Mouse (Mus musculus) hindbrain, postnatal 0 days (tissue): ENCODE measurements around the gene Trim62. TPM values are rescaled to one million over a fixed set of nuclear protein-coding genes. Genes with fewer than 3 reads are reported as not detected.

Experiments used
- ATAC-seq: fragments of 200-750 bp; cut with Nextera tagmentation; 2 replicates; pipeline ENCODE4 v1.8.0; 2017; ENCODE audit warnings: mild to moderate bottlenecking, moderate TSS enrichment, moderate library complexity
- DNase-seq: peaks from one replicate; pipeline ENCODE4 v3.0.0-alpha.2; 2015; ENCODE audit warnings: low spot score
- H3K27ac ChIP-seq: fragments of 300-500 bp; sonication (generic); 2 replicates; pipeline ENCODE4 v1.5.1; 2014; ENCODE audit warnings: mild to moderate bottlenecking
- H3K27me3 ChIP-seq: fragments of 300-500 bp; sonication (generic); 2 replicates; pipeline ENCODE4 v1.6.1; 2014; ENCODE audit warnings: low read length, mixed read lengths; ENCODE audit not compliant: insufficient read depth
- H3K36me3 ChIP-seq: fragments of 300-500 bp; sonication (generic); 2 replicates; pipeline ENCODE4 v1.6.1; 2014; ENCODE audit warnings: low read length, mixed read lengths; ENCODE audit not compliant: insufficient read depth
- H3K4me1 ChIP-seq: fragments of 300-500 bp; sonication (generic); 2 replicates; pipeline ENCODE4 v1.6.1; 2014; ENCODE audit warnings: antibody characterized with exemption, low read length, mixed read lengths; ENCODE audit not compliant: insufficient read depth
- H3K4me2 ChIP-seq: fragments of 300-500 bp; sonication (generic); 2 replicates; pipeline ENCODE4 v1.6.1; 2014; ENCODE audit warnings: low read depth, mild to moderate bottlenecking, low read length, moderate library complexity, mixed read lengths
- H3K4me3 ChIP-seq: fragments of 300-500 bp; sonication (generic); 2 replicates; pipeline ENCODE4 v1.5.1; 2014; ENCODE audit warnings: low read length
- H3K9ac ChIP-seq: fragments of 300-500 bp; sonication (generic); replicated peaks from 2 replicates; pipeline ENCODE4 v1.6.1; 2014; ENCODE audit warnings: mild to moderate bottlenecking, low read length, moderate library complexity, mixed read lengths
- H3K9me3 ChIP-seq: fragments of 300-500 bp; sonication (generic); 2 replicates; pipeline ENCODE4 v1.6.1; 2016; ENCODE audit warnings: low read length, mixed read lengths
- CTCF ChIP-seq: IDR thresholded peaks from 2 replicates; pipeline ENCODE4 v1.5.1; 2016; ENCODE audit warnings: antibody characterized with exemption, control low read depth, low read depth
- WGBS: fragments of 180-500 bp; shearing (Covaris S2); extraction: QIAGEN DNeasy Blood & Tissue Kit; methylation state at CpG from one replicate; pipeline ENCODE4 v1.1.7; 2014; 5-methylcytosine and 5-hydroxymethylcytosine counted together
- polyA plus RNA-seq: library from polyadenylated mRNA; unstranded; fragments of >200 nt; fragmentation: Nextera tagmentation; extraction: Ambion mirVana; gene quantifications from 2 replicates; pipeline ENCODE4 v1.2.1, GENCODE M21; 2015
- total RNA-seq: library from RNA; depleted of rRNA; stranded (reverse); fragments of >200 nt; gene quantifications from 2 replicates; pipeline ENCODE4 v1.2.3, GENCODE M21; 2014

Trim62 gene
- total and polyA plus RNA-seq, 2 experiments from 2014 or later = 27.9 to 30.8 TPM

DNA sequence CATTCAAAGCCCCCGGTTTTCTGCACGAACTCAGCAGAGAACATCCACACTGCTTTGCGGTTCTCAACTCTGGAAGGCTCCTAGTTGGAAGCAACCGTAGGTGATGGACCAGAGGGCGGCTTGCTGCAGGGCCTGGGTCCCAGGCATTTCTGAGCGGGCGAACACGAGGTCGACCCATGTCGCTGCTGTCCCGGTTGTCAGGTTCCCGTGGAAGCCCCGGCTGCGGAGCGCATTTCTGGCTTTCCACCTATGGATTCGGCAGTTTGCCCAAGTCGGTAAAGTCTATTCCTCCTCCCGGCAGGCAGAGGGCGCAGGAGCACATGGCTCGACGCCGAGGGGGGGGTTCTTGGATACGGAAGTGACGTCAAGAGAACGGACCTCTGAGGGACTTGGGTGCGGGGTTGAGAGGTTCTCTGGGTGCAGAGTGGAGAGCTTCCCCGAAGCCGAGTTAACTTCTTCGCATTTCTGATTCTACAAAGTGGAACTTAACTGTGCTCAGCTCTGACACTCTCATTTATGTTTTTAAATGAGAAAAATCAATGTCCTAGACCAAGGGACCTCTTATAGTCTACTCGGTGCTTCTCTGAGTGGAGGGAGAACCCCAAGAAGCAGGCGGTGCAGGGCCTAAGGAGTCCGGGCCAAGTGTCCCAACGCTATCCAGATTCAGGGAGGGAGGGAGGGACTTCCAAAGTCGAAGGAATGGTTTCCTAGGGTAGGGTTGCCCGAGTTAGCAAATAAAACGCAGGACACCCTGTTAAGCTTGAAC, 41.6 kb downstream of the Trim62 start:
- Histone ChIP-seq H3K36me3 (no peaks in the 10 kb centered on the region), H3K27ac (0 out of 2 replicates have a peak overlapping the region, but pooled peaks have one; percentile 8), H3K27me3 (no peaks in the 10 kb centered on the region), H3K9me3 (no peaks in the 10 kb centered on the region), H3K4me2 (peak overlapping the region; percentile 63), H3K4me1 (no peaks in the 10 kb centered on the region), H3K4me3 (peak overlapping the region; percentile 30), H3K9ac (peak overlapping the region; percentile 35)
- WGBS = 14% methylated on average over 36 of the region's 36 CpGs
- peak; percentile 95 for TF ChIP-seq CTCF
- DNase-seq = peak; percentile 97
- peak; percentile 91 for ATAC-seq

- H3K4me3 ChIP-seq = no peak overlapping the region
- 72% methylated on average over 7 of the region's 7 CpGs for WGBS
- DNase-seq = peak; percentile 30
- peak; percentile 56; the same call in 1 of the 2 replicates for ATAC-seq
- H3K27me3 ChIP-seq = no peaks in the 10 kb centered on the region
- H3K9ac ChIP-seq = 0 out of 2 replicates have a peak overlapping the region, but pooled peaks have one; percentile 13
- no peaks in the 10 kb centered on the region for H3K4me1 ChIP-seq
- no peaks in the 10 kb centered on the region for H3K9me3 ChIP-seq
- TF ChIP-seq CTCF = no peak
- H3K27ac ChIP-seq = peak overlapping the region; percentile 36; the same call in 1 of the 2 replicates
- H3K36me3 ChIP-seq = no peaks in the 10 kb centered on the region
- H3K4me2 ChIP-seq = no peak overlapping the region
Observed at GRCm38 (mm10) chr4:128932783-128933182, 49.4 kb downstream of the Trim62 start.

DNA sequence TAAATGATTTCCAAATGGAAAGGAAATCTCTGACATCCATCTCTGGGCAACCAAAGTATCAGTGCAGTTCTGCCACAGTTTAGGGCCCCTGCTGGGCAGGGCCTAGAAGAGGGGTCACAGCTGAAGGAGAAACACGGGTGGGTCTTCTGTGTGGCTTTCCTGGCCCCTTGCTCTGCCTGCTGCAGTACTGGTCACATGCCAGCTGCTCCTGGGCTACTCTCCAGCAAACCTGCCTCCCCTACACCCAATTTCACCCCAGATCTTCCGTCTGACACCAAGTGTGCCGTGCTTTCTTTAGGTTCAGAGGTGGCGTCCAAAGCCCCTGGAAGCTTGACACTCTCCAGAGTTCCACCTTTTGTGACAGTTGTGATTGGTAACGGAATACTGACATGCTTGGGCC, 52.2 kb downstream of the Trim62 start:
- 39% methylated on average over 5 of the region's 5 CpGs for WGBS
- Histone ChIP-seq H3K27me3 (no peaks in the 10 kb centered on the region), H3K4me3 (no peak overlapping the region), H3K9me3 (no peaks in the 10 kb centered on the region), H3K36me3 (no peaks in the 10 kb centered on the region), H3K9ac (no peak overlapping the region), H3K4me2 (no peak overlapping the region), H3K4me1 (no peaks in the 10 kb centered on the region), H3K27ac (no peak overlapping the region)
- no peak for TF ChIP-seq CTCF
- DNase-seq = no peak
- ATAC-seq = no peak

GRCm38 (mm10) chr4:128942346-128942745, 59.0 kb downstream of the Trim62 start:
- no peak overlapping the region for H3K27ac ChIP-seq
- no peak overlapping the region for H3K9ac ChIP-seq
- H3K36me3 ChIP-seq = no peaks in the 10 kb centered on the region
- no peak overlapping the region for H3K4me2 ChIP-seq
- H3K4me3 ChIP-seq = no peak overlapping the region
- WGBS = 62% methylated on average over 3 of the region's 3 CpGs
- H3K4me1 ChIP-seq = no peaks in the 10 kb centered on the region
- peak; percentile 55 for TF ChIP-seq CTCF
- no peaks in the 10 kb centered on the region for H3K9me3 ChIP-seq
- no peaks in the 10 kb centered on the region for H3K27me3 ChIP-seq
- no peak for ATAC-seq
- DNase-seq = no peak

DNA sequence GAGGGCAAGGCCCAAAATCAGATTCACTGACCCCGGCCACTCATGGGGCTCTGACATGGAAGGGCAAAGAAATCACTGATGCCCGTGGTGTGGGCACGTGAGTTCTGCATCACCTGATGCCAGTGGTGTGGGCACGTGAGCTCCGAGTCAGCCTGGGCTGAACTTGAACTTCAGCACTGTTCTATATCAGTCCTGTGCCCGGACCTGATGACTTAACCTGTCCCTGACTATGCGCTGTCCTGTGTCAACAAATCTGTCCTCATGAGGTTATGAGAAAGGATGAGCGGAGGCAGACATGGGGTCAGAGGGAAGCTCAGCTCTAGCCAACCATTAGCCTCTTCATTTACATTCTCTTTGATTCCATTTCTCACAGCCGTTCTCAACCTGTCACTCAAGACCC, 63.4 kb downstream of the Trim62 start:
- H3K9me3 ChIP-seq = no peaks in the 10 kb centered on the region
- H3K4me3 ChIP-seq = no peak overlapping the region
- H3K27ac ChIP-seq = no peak overlapping the region
- no peak for TF ChIP-seq CTCF
- no peaks in the 10 kb centered on the region for H3K4me1 ChIP-seq
- no peak overlapping the region for H3K9ac ChIP-seq
- H3K36me3 ChIP-seq = no peaks in the 10 kb centered on the region
- ATAC-seq (no peak), DNase-seq (no peak)
- 81% methylated on average over 9 of the region's 9 CpGs for WGBS
- H3K27me3 ChIP-seq = no peaks in the 10 kb centered on the region
- no peak overlapping the region for H3K4me2 ChIP-seq

- ATAC-seq (peak; percentile 39), DNase-seq (no peak)
- H3K36me3 ChIP-seq = no peaks in the 10 kb centered on the region
- no peaks in the 10 kb centered on the region for H3K27me3 ChIP-seq
- H3K4me3 ChIP-seq = peak overlapping the region; percentile 13; the same call in 1 of the 2 replicates
- TF ChIP-seq CTCF = no peak
- no peaks in the 10 kb centered on the region for H3K9me3 ChIP-seq
- H3K27ac ChIP-seq = no peak overlapping the region
- 18% methylated on average over 18 of the region's 18 CpGs for WGBS
- no peak overlapping the region for H3K9ac ChIP-seq
- no peaks in the 10 kb centered on the region for H3K4me1 ChIP-seq
- H3K4me2 ChIP-seq = peak overlapping the region; percentile 37
Observed at GRCm38 (mm10) chr4:128947326-128947933, 64.0 kb downstream of the Trim62 start.
